Mouse (Mus musculus) thymus, postnatal 0 days (tissue): ENCODE results near the gene Blnk. TPM values are rescaled to one million over a fixed set of nuclear protein-coding genes. Genes with fewer than 3 reads are reported as not detected.

Source experiments
- DNase-seq: peaks from one replicate; pipeline ENCODE4 v3.0.0-alpha.2; 2015; ENCODE audit warnings: low spot score
- microRNA-seq: library from miRNA; unstranded; fragments of <30 nt; microRNA quantifications from one replicate; pipeline ENCODE4, GENCODE M21; 2016; ENCODE audit warnings: borderline number of aligned reads
- polyA plus RNA-seq: library from polyadenylated mRNA; unstranded; fragments of >200 nt; fragmentation: Nextera tagmentation; extraction: Ambion mirVana; gene quantifications from 2 replicates; pipeline ENCODE4 v1.2.1, GENCODE M21; 2015

The Blnk gene
- polyA plus RNA-seq, 1 experiment from 2014 or later, result 5.5 TPM

DNA sequence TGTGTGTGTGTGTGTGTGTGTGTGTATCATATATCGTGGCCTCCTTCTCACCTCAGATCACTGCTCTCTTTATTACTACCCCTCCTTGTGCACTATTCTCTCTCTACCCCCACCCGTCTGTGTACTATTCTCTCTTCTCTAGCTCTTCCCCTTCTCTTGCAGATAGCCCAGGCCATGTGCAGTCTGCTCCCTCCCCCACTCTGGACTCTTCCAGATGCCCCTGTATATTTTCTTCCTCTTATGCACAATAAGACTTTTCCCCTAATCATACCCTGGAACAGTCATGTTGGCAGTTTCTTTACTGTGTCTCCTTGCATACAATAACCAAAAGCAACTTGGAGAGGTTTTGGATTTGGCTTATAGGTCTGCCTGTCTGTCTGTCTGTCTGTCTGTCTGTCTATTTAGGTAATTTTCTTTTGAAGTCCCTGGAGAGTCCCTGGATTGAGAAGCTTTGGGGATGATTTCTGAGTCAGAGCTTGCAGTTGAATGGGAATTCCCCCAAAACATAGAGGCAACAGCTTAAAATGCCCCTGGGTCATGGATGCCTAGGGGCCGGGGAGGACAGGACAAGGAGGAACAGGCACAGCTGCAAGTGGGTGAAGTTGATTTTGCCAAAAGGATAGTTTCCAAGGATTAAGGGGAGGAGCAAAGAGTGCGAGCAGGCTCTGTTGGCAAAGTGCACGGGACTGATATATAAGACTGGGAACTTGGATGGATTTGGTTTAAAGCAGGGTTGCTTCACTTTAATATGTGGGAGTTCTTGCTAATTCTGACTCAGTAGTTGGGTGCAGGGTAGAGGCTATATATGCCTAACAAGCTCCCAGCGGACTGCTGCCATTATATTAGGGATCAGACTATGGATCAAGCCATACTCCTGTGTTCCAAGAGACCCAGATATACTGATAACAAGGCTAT is 29.1 kb downstream of the Blnk start:
- no peak for DNase-seq

DNA sequence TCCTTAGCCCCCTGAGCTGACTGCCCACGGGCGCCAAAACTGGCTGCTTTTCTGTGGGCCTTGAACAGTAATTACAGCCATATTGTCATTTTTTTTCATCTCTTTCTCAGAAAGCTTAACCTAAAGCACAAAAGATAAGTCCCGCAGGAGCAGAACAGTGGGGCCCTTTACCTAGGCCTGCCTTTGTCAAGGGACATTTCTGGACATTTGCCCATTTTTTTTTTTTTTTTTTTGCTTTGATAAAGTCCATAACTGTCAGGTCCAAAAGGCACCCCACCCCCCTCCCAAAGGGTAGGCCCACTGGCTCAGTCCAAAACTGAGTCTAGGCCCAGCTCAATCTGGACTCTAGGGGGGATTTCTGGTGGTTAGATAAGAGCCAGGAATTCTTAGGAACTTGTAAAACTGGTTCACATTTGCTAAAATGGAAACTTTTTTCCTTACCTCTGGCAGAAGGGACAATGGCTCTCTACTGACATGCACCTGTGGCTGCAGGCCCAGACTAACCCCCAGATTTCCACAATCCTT is 29.9 kb downstream of the Blnk start:
- no peak for DNase-seq

DNA sequence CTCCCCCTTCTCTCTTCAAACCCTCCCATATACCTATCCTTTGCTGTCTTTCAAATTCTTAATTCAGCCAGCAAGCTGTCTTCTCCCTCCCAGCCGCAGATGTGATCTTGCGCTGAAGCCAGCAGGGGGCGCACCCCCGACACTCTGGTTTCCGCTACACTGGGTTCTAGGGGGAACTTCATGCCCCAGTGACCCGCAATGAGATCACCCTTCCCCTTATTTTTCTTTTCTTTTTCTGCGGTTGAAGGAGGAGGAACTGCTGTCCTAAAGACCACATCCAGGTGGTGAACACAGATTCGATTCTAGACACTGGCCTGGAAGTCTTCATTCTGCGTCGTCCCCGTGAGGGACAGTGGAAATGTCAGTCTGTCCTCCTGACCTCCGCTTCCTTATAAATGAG is 31.3 kb downstream of the Blnk start:
- DNase-seq, result peak; percentile 84

- DNase-seq, result no peak
These were observed 35.4 kb downstream of the Blnk start for GRCm38 (mm10) chr19:40958981-40959380.

DNA sequence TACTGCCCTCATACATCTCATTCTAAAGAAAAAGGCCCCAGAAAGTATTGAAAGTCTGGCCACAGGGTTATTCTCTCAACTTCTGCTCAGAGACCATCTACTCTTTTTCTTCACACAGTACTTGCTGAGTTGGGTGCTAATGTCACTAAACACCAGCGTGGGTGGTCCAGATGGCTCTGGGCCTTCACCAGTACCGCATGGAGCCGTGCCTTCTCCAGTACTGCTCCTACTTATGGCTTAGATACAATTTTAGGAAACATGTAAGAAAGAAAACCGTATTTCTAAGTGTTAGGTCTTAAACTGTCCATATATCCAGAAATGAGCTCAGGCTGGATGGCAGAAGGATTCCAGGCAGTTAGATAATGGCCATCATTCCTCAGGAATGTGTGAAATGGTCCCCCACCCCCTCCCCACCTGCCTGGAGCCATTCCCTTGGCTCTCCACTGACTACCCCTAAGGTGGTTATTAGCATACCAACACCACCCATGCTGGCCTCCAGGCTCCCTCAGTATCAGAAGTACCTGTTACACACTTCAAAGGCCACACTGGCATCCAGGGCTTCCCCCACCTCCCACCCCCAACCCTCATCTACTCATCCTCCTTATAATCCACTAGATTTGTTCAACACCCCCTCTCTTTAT is 47.3 kb downstream of the Blnk start:
- no peak for DNase-seq

- no peak for DNase-seq
These were observed 50.8 kb downstream of the Blnk start for GRCm38 (mm10) chr19:40943552-40943951.

DNA sequence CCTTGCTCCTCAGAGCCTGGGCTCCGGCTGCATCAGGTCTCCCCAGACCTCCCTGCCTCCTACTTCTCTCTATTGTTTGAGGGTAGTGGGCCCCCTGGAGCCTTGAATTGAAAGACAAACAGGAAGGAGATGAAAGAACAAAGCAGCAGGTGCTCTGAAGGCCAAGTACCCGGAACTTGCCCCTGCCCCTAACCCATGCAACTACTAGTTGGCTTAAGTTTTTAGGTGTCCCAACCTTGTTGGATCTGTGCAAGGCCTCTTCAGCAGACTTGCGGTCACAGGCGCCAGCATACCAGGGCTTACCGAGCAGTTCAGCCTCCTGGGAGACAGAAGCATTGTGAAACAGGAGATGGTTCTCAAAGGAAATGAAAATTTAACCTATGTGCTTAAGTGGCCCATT is 58.3 kb downstream of the Blnk start:
- DNase-seq, result peak; percentile 67

GRCm38 (mm10) chr19:40935376-40935775 is 59.0 kb downstream of the Blnk start:
- DNase-seq, result no peak

- DNase-seq, result no peak
These were observed 62.6 kb downstream of the Blnk start for GRCm38 (mm10) chr19:40931581-40932369.

- no peak for DNase-seq
These were observed 99.0 kb downstream of the Blnk start for GRCm38 (mm10) chr19:40895393-40895703.

DNA sequence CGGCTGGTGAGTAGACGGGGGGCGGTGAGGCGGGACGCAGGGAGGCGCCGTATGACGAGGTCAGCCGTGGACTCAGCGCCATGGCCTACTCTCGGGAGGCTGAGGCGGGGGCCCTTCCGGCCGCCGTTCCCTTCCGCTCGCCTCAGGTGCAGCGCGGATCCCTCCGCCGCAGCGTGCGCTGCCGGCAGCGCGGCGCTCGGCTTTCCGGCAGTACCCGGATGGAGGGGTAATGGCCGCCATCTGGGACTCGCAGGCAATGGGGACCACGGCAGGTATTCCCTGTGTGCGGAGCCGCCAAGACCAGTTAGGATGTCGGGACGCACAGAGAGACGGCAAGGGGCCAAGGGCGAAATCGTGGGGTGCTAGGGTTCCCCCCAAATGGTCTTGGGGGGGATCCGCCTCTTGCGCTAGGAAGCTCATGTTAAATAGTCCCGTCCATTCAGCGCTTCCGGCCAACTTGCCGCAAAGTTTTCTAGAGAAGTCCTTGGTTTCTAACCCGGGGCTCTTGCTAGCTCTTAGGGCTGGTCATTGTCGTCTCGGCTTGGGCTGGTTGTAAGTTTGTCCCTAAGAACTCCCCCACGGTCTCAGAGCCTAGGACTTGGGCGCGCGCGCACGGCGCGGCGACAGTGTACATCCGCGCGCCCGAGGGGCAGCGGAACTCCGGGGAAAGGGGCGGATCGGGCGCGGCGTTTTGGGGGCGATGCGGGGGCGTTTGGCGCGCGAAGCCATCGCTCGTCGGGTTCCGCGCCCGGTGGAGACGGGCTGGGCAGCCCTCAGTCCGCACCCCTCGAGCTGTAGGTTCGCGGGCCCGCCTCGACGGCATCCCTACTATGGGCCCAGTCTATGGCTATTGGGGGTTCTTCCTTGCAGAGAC is 99.6 kb downstream of the Blnk start, which contains the start of gene Zfp518a:
Gene Zfp518a (plus strand): TSS at position 187 of the 874 bp plus-strand sequence.
- DNase-seq, result peak; percentile 97

- DNase-seq, result no peak
These were observed 100.2 kb downstream of the Blnk start for GRCm38 (mm10) chr19:40894071-40894506.

DNA sequence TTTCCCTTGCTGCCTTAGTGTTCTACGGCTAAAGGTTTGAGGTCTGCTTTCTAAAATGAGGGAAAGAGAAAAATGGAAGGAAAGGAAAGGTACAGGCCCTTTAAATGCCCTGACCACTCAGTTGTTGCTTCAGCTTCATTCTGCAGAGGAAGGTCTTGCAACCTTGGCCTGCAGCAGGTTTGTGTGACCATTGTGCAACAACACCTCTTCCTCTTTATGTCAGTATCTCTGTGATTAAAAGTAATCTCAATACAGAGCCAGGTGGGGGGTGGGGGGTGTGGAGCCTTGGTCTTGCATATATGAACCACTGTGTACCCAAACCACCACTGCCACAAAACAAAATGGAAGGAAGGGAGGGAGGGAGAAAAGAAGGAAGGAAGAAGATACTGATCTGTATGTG is 105.4 kb downstream of the Blnk start:
- DNase-seq, result no peak

DNA sequence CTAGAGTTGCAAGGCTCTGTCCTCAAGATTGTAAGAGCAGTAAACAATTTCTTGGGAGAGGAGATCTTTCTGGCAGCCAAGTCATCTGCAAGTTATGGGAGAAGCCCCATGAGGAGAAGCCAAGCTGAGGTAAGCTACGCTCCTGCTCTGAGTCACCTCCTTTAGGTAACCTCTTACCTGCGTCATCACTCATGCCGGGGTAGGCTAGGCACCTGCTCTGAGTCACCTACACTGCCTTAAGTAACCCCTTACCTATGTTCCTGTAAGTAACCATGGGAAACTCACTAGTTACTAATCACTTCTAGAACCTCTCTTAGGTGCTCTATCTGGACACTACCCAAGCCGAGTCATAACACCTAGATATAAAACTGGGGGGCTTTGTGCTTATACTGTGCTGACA is 112.6 kb downstream of the Blnk start:
- no peak for DNase-seq

Small RNAs within 50 kb of the gene (microRNA-seq; reads per million reads assigned to microRNA genes)
- not detected for gene Mir8092

Other genes starting within 250 kb of the Blnk start
- gene Cc2d2b, start 245.8 kb downstream of the Blnk start, polyA plus RNA-seq, result 0.10 TPM in 1 of 2 replicates, not detected in the other
- 7.6 and 8.7 TPM in 2 replicates for gene Ccnj, start 163.3 kb downstream of the Blnk start, polyA plus RNA-seq
- gene Zfp518a, start 99.8 kb downstream of the Blnk start, polyA plus RNA-seq, result 10.7 and 12.8 TPM in 2 replicates
- 140 and 151 TPM in 2 replicates for gene Dntt, start 34.7 kb upstream of the Blnk start, polyA plus RNA-seq
- 0.09 and 0.12 TPM in 2 replicates for gene Opalin, start 82.6 kb upstream of the Blnk start, polyA plus RNA-seq
- gene Tll2, start 212.3 kb upstream of the Blnk start, polyA plus RNA-seq, result 0.08 and 0.14 TPM in 2 replicates